Mouse (Mus musculus) midbrain, embryonic 15.5 days (tissue): Measurements from ENCODE around the gene Cltc. TPM values are rescaled to one million over a fixed set of nuclear protein-coding genes. Genes with fewer than 3 reads are reported as not detected.

Experiments
- ATAC-seq: fragments of 200-750 bp; cut with Nextera tagmentation; replicated peaks from 2 replicates; pipeline ENCODE4 v1.8.0; 2017; ENCODE audit warnings: moderate TSS enrichment
- H3K27ac ChIP-seq: fragments of 300-500 bp; sonication (generic); 2 replicates; pipeline ENCODE4 v1.5.1; 2015; ENCODE audit warnings: mild to moderate bottlenecking, inconsistent platforms
- H3K27me3 ChIP-seq: fragments of 300-500 bp; sonication (generic); replicated peaks from 2 replicates; pipeline ENCODE4 v1.6.1; 2015; ENCODE audit warnings: inconsistent platforms
- H3K36me3 ChIP-seq: fragments of 300-500 bp; sonication (generic); replicated peaks from 2 replicates; pipeline ENCODE4 v1.6.1; 2015; ENCODE audit warnings: inconsistent platforms
- H3K4me1 ChIP-seq: fragments of 300-500 bp; sonication (generic); 2 replicates; pipeline ENCODE4 v1.6.1; 2015; ENCODE audit warnings: inconsistent platforms
- H3K4me2 ChIP-seq: fragments of 300-500 bp; sonication (generic); 2 replicates; pipeline ENCODE4 v1.6.1; 2015; ENCODE audit warnings: inconsistent platforms, mild to moderate bottlenecking, moderate library complexity
- H3K4me3 ChIP-seq: fragments of 300-500 bp; sonication (generic); 2 replicates; pipeline ENCODE4 v1.5.1; 2015; ENCODE audit warnings: mild to moderate bottlenecking, inconsistent platforms
- H3K9ac ChIP-seq: fragments of 300-500 bp; sonication (generic); 2 replicates; pipeline ENCODE4 v1.6.1; 2015; ENCODE audit warnings: mild to moderate bottlenecking, inconsistent platforms
- H3K9me3 ChIP-seq: fragments of 300-500 bp; sonication (generic); 2 replicates; pipeline ENCODE4 v1.6.1; 2016; ENCODE audit warnings: inconsistent platforms
- WGBS: fragments of 180-500 bp; shearing (Covaris S2); methylation state at CpG from one replicate; pipeline ENCODE4 v1.1.7; 2015; ENCODE audit warnings: mixed read lengths; 5-methylcytosine and 5-hydroxymethylcytosine counted together
- polyA plus RNA-seq: library from polyadenylated mRNA; unstranded; fragments of >200 nt; fragmentation: Nextera tagmentation; extraction: Ambion mirVana; gene quantifications from 2 replicates; pipeline ENCODE4 v1.2.1, GENCODE M21; 2015

The Cltc gene
- polyA plus RNA-seq, 1 experiment from 2014 or later, result 166 TPM

DNA sequence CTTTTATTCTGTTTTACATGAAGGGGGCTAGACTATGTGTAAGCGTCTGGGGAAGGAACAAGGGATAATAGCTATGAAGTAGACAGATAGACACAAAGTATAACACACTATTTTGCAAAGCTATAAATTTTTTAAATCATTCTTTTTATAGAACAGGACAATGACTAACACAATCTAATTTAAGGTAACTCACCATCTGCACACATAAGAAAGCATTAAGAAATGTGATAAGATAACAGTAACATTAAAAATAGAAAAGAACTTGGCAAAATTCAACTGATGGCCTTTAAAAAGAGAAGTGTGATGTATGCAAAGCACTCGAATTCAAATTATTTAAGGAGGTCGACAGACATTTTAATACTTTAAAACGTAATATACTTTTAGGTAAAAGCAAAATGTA lies 22.4 kb downstream of the Cltc start:
- no peaks in the 10 kb centered on the region for H3K4me1 ChIP-seq
- WGBS, result 86% methylated on average over 4 of the region's 4 CpGs
- no peaks in the 10 kb centered on the region for H3K9me3 ChIP-seq
- H3K4me3 ChIP-seq, result no peak overlapping the region
- H3K9ac ChIP-seq, result no peak overlapping the region
- H3K36me3 ChIP-seq, result peaks cover 15% of the 10 kb centered on the region
- H3K27ac ChIP-seq, result no peak overlapping the region
- H3K4me2 ChIP-seq, result no peak overlapping the region
- H3K27me3 ChIP-seq, result no peaks in the 10 kb centered on the region
- ATAC-seq, result no peak

DNA sequence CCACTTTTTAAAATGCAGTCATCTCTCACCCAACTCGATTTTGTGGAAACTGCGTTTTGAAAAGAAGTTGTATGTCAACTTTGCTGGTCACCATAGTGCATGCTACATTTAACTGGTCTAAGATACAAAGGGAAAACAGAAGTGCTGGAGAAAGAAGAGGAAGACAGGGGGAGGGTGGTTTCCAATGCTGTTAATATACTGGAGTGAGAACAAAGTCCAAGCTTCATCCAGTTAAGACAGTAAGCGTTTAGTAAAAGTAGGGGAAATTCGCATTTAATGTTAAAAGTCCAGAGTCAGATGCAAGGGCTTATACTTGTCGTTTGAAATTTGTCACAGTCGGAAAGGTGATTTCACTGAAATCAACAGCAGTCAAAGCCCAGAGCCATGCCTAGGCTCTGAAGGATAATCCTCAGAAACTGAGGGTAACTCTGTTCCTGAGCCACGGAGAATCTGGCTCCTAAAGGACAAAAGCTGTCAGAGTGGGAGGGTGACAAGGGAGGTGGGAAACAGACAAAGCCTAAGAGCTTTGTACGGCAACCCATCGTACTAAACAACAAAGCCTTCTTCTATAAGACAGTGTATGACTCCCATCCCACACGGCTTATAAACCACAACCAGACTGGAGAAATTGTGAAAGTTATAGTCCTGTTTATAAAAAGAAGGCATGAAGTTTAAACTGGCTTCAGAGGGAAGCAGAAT lies 23.0 kb downstream of the Cltc start:
- WGBS, result 59% methylated on average over 10 of the region's 10 CpGs
- H3K4me1 ChIP-seq, result no peaks in the 10 kb centered on the region
- no peak overlapping the region for H3K9ac ChIP-seq
- no peaks in the 10 kb centered on the region for H3K27me3 ChIP-seq
- H3K4me3 ChIP-seq, result no peak overlapping the region
- H3K36me3 ChIP-seq, result peaks cover 15% of the 10 kb centered on the region
- no peak for ATAC-seq
- no peak overlapping the region for H3K4me2 ChIP-seq
- no peak overlapping the region for H3K27ac ChIP-seq
- H3K9me3 ChIP-seq, result no peaks in the 10 kb centered on the region

DNA sequence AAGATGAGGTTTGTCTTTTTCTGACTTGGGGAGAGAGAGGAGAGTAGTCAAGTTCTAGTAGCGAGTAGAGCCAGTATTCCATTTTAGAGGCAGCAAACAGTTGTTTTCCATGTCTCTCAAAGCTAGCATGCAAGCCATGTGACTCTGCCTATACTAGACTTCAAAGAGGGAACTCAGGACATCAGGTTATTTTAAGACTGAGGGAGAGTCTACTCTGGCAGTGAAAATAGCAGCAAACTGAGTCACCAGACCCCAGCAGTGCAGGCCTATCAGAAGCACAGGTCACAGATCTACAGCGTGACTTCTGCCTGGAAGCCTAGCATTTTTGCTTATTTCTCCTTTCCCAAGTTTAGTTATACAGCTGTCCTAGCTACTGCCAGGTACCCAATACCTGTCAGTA lies 25.9 kb downstream of the Cltc start:
- Histone ChIP-seq H3K4me2 (no peak overlapping the region), H3K4me1 (no peaks in the 10 kb centered on the region), H3K9me3 (no peaks in the 10 kb centered on the region), H3K9ac (no peak overlapping the region), H3K27me3 (no peaks in the 10 kb centered on the region), H3K36me3 (peaks cover 15% of the 10 kb centered on the region), H3K4me3 (no peak overlapping the region), H3K27ac (no peak overlapping the region)
- no peak for ATAC-seq
- WGBS, result 88% methylated on average over 2 of the region's 2 CpGs

DNA sequence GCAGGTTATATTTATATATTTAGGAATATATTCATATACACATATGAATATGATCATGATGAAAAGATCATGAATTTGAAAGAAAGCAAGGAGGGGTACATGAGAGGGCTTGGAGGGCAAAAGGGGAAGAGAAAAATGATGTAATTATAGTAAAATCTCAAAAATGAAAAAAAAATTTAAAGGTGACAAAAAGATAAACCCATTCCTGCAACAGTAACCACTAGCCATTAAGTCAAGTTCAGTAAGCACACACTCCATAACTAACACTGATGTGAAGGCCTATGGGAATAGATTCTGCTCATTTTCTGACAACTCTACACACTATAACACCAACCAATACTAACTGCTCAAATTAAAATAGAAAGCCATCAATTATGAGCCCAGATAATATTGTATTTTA lies 31.8 kb downstream of the Cltc start:
- Histone ChIP-seq H3K9ac (no peak overlapping the region), H3K9me3 (no peaks in the 10 kb centered on the region), H3K36me3 (peaks cover 22% of the 10 kb centered on the region), H3K4me2 (no peak overlapping the region), H3K27me3 (no peaks in the 10 kb centered on the region), H3K4me3 (no peak overlapping the region), H3K27ac (no peak overlapping the region), H3K4me1 (no peaks in the 10 kb centered on the region)
- ATAC-seq, result no peak

DNA sequence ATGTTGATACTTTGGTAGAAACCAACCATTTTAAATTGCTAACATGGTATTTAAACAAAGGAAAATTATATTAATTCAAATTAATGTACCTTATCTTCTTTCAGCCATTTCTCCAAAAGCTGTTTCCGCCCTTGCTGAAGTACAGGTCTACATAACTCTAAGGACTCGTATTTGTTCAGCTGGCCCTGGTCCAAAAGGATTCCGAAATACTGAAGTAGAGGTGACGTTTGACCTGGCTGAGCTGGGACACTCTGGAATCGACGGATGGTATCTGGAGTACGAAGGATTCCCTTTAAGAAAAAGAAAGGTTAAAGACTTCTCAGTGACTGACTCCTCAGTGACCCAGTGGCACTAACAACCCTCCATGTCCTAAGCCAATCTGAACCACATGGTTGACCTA lies 32.4 kb downstream of the Cltc start:
- H3K27ac ChIP-seq, result no peak overlapping the region
- H3K36me3 ChIP-seq, result peaks cover 27% of the 10 kb centered on the region
- H3K9ac ChIP-seq, result no peak overlapping the region
- no peak for ATAC-seq
- no peaks in the 10 kb centered on the region for H3K27me3 ChIP-seq
- H3K4me3 ChIP-seq, result no peak overlapping the region
- WGBS, result 91% methylated on average over 7 of the region's 7 CpGs
- no peaks in the 10 kb centered on the region for H3K9me3 ChIP-seq
- H3K4me1 ChIP-seq, result no peaks in the 10 kb centered on the region
- no peak overlapping the region for H3K4me2 ChIP-seq

DNA sequence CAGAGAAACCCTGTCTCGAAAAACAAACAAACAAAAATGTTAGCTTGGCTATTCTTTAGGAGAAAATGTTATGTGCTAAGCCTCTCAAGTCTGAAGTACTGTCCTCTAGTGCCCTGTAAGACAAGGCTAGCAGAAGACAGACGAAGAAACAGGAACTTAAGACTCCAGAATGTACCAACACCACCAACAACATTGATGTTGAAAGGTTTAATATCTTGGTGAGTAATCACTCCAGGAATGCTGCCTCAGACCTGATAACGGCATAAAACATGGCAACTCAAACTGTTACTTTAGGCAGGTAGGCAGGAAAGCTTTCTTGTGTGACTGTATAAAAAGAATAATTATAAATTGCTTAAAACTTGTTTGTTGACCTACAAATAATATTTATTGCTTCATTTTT lies 33.4 kb downstream of the Cltc start:
- H3K4me3 ChIP-seq, result no peak overlapping the region
- H3K27ac ChIP-seq, result no peak overlapping the region
- H3K27me3 ChIP-seq, result no peaks in the 10 kb centered on the region
- no peak overlapping the region for H3K4me2 ChIP-seq
- no peak overlapping the region for H3K9ac ChIP-seq
- WGBS, result 94% methylated on average over 3 of the region's 3 CpGs
- peaks cover 37% of the 10 kb centered on the region for H3K36me3 ChIP-seq
- no peak for ATAC-seq
- H3K4me1 ChIP-seq, result no peaks in the 10 kb centered on the region
- no peaks in the 10 kb centered on the region for H3K9me3 ChIP-seq

DNA sequence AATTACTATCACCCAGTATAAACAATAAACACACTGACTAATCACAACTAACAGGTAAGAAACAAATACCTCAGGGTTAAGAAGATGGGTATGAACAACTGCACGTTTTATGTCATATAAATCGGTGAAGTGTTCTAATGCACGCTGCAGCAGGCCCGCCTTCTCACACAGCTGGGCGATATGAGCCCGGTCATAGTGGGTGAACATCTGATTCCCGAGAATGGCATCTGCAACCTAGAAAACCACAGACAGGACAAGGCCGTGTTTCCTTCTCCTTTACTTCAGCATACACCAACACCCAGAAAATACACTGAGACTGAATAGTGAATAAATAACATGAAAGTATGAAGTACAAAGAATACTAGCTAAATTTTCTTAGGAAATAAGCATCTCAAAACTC lies 38.0 kb downstream of the Cltc start:
- Histone ChIP-seq H3K4me3 (no peak overlapping the region), H3K27me3 (no peaks in the 10 kb centered on the region), H3K9ac (no peak overlapping the region), H3K27ac (no peak overlapping the region), H3K4me2 (no peak overlapping the region), H3K36me3 (peaks cover 61% of the 10 kb centered on the region), H3K4me1 (no peaks in the 10 kb centered on the region), H3K9me3 (no peaks in the 10 kb centered on the region)
- 93% methylated on average over 8 of the region's 8 CpGs for WGBS
- no peak for ATAC-seq

DNA sequence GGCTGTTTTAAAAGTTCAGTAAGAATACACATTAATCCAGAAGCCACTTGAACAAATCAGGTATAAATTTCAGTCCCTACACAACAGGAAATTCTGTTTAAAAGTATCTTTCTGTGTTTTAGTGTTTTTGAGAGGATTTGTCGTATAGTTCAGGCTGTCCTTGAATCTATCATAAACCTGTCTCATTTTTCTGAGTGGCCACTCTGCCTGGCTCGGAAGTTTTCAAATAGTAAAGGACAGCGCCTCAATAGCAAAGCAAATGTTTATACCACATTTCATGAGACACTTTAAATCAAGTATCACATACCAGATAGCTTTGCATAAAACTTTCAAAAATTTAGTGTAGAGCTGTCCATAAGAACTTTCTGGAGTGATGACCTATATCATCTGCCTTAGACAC lies 39.0 kb downstream of the Cltc start:
- H3K9me3 ChIP-seq, result no peaks in the 10 kb centered on the region
- H3K27ac ChIP-seq, result no peak overlapping the region
- ATAC-seq, result no peak
- H3K4me2 ChIP-seq, result no peak overlapping the region
- no peak overlapping the region for H3K4me3 ChIP-seq
- no peaks in the 10 kb centered on the region for H3K27me3 ChIP-seq
- WGBS, result 97% methylated on average over 3 of the region's 3 CpGs
- no peak overlapping the region for H3K9ac ChIP-seq
- peaks cover 60% of the 10 kb centered on the region for H3K36me3 ChIP-seq
- no peaks in the 10 kb centered on the region for H3K4me1 ChIP-seq

DNA sequence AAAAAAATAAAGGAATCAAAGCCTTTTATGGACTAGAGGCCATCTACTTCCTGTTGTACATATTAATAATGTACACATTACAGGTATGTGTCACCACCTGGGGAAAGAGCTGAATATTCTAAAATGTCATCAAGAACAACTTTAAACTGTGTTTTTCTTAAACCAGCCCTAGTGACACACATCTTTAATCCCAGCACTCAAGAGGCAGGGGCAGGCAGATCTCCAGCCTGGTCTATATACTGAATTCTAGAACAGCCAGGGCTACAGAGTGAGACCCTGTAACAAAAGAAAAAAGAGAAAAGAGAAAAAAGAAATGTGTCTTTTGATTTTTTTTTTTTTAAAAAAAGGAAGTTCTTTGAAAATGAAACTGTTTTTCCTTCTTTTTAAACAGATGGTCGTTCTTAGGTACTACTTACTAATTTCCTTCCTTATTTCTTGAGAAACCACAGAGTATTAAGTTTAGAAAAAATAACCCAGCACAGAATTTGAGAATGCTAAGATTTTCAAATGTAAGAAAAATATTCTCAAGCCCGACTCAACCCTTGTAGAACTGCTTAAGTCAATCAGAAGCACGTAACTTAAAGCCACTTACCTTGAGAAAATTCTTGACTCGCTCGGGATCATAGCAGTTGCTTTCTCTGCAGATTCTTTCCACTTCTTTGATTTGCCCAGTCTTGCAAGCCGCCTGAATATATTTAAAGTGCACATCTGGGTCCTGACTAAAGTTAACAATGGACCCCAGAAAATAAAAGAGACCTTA lies 39.9 kb downstream of the Cltc start:
- no peaks in the 10 kb centered on the region for H3K9me3 ChIP-seq
- no peak overlapping the region for H3K27ac ChIP-seq
- no peaks in the 10 kb centered on the region for H3K27me3 ChIP-seq
- peaks cover 59% of the 10 kb centered on the region for H3K36me3 ChIP-seq
- 92% methylated on average over 6 of the region's 6 CpGs for WGBS
- H3K4me3 ChIP-seq, result no peak overlapping the region
- no peak overlapping the region for H3K4me2 ChIP-seq
- H3K4me1 ChIP-seq, result no peaks in the 10 kb centered on the region
- no peak overlapping the region for H3K9ac ChIP-seq
- no peak for ATAC-seq

DNA sequence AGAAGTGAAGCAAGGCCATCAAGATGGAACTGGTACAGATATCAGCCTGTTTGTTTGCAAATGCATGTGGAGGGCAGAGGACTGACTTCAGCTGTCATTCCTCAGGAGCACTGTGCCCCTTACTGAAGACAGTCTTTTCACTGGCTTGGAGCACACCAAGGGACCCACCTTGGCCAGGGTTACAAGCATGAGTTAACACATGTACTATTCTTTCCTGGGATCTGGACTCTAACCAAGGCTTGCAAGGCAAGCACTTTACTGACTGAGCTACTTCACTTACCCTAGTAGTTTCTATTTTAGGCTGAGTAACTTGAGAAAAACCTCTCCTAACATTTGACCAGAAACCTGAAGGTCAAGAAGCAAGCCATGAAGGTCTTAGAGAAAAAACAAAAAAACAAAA lies 42.8 kb downstream of the Cltc start:
- H3K4me2 ChIP-seq, result no peak overlapping the region
- H3K9ac ChIP-seq, result no peak overlapping the region
- H3K27me3 ChIP-seq, result no peaks in the 10 kb centered on the region
- ATAC-seq, result no peak
- no peaks in the 10 kb centered on the region for H3K4me1 ChIP-seq
- no peak overlapping the region for H3K4me3 ChIP-seq
- H3K27ac ChIP-seq, result no peak overlapping the region
- H3K9me3 ChIP-seq, result no peaks in the 10 kb centered on the region
- H3K36me3 ChIP-seq, result peaks cover 62% of the 10 kb centered on the region

DNA sequence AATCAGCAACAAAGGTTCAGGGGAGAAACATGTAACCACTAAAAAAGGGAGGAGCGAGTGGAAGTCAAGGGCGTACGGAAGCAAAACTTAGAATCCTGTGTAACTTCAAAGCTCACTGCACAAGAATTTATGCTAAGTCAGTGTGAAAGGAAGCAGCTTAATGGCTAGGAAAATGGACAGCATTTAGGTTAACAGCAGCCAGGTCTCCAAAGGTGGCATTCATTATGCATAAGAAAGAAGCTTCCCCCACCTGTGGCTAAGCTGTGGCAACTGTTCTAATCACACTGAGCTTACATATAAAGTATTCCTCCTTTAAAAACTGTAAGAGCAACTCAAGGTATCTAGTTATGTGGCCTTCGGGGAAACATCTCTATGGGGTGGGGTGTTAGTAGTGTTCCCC lies 56.2 kb downstream of the Cltc start:
- Histone ChIP-seq H3K9me3 (no peaks in the 10 kb centered on the region), H3K4me3 (no peak overlapping the region), H3K27me3 (no peaks in the 10 kb centered on the region), H3K4me1 (no peaks in the 10 kb centered on the region), H3K9ac (no peak overlapping the region), H3K27ac (no peak overlapping the region), H3K36me3 (peaks cover 61% of the 10 kb centered on the region), H3K4me2 (no peak overlapping the region)
- 96% methylated on average over 4 of the region's 4 CpGs for WGBS
- ATAC-seq, result no peak

DNA sequence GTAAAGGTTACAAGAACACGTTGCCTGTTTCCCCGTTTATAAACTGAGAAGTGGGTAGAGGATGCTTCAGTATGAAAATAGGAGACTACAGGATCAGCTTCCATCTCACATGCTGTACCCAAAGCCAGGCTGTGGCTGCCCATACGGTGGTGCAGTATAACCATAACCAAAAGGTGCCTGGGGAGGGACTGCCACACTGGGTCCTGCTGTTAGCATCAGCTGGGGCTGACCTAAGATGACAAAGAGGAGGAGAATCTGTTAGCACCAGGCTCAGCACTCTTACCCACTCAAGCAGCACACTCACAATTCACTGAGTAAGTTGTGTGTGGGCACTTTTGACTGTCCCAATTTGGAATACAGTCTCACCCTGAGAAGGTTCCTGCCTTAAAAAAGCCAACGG lies 61.9 kb downstream of the Cltc start:
- Histone ChIP-seq H3K9me3 (no peaks in the 10 kb centered on the region), H3K9ac (no peak overlapping the region), H3K4me2 (no peak overlapping the region), H3K27me3 (no peaks in the 10 kb centered on the region), H3K36me3 (peaks cover 37% of the 10 kb centered on the region), H3K4me3 (no peak overlapping the region), H3K4me1 (no peaks in the 10 kb centered on the region), H3K27ac (no peak overlapping the region)
- no peak for ATAC-seq
- 74% methylated on average over 4 of the region's 4 CpGs for WGBS

DNA sequence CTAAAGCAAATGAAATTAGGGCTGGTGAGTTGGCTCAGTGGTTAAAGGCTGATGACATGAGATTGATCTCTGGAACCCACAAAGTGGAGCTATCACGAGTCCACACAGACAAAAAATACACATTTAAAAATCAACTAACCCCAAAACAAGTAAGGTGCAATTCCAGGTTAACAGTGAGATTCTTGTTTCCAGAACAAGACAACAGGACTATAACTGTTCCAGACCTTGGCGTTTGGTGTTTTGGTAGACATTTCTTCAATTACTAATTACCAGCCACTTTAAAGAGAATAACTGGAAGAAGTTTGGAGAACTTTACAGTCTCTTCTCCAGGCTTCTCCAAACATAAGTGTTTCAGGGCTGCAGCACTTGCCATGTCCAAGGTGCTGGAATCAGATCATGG lies 64.8 kb downstream of the Cltc start:
- Histone ChIP-seq H3K36me3 (peaks cover 35% of the 10 kb centered on the region), H3K27ac (no peak overlapping the region), H3K9ac (no peak overlapping the region), H3K4me1 (no peaks in the 10 kb centered on the region), H3K4me2 (no peak overlapping the region), H3K27me3 (no peaks in the 10 kb centered on the region), H3K4me3 (no peak overlapping the region), H3K9me3 (no peaks in the 10 kb centered on the region)
- WGBS, result 94% methylated on average over 2 of the region's 2 CpGs
- no peak for ATAC-seq
